Mouse (Mus musculus): Measurements from ENCODE around the gene Stx11.

DNA sequence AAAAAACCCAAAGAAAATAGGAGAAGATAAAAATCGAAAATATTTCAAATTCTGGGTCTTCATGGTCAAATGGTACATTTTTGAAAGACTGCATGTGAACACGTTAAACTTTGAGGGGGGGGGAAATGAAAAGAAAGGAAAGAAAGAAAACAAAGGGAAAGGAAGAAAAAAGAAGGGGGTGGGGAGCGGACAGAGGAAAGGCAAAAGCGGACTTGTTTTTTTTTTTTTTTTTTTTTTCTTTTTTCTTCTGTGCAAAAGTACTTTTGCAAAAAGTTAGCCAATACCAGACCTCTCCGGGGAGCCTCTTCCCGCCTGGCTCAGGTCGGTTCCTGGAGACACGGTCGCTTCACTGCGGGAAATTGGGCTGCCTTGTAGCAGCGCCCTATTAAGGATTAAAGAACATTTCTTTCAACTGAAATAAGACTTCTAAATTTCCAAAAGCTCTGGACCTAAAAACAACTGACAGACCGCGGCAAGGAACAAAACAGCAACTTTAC is 42.0 kb downstream of the Stx11 start:
- TF ChIP-seq CTCF (IDR thresholded peaks at IDR 0.05; ENCODE audit: borderline replicate concordance, extremely low read depth, insufficient read depth, insufficient read length) (no peak), POLR2A (IDR thresholded peaks at IDR 0.05; ENCODE audit: borderline replicate concordance, extremely low read depth, insufficient read depth, insufficient read length, poor library complexity, severe bottlenecking) (no peak)
